Mouse (Mus musculus) thymus, adult 2 months (tissue): ENCODE data around the gene Gmcl1. TPM values are rescaled to one million over a fixed set of nuclear protein-coding genes. Genes with fewer than 3 reads are reported as not detected.

ENCODE experiments used
- DNase-seq: peaks from one replicate; pipeline ENCODE4 v3.0.0; 2021
- H3K27ac ChIP-seq: fragments of 200-500 bp; 2 replicates; pipeline ENCODE4 v1.5.1; 2012; ENCODE audit warnings: low read length, control low read depth; ENCODE audit not compliant: control insufficient read depth, insufficient read depth
- H3K27me3 ChIP-seq: fragments of 200-500 bp; 2 replicates; pipeline ENCODE4 v1.6.1; 2012; ENCODE audit warnings: mild to moderate bottlenecking, low read length, moderate library complexity, mixed read lengths; ENCODE audit not compliant: control insufficient read depth, insufficient read depth
- H3K36me3 ChIP-seq: fragments of 200-500 bp; 2 replicates; pipeline ENCODE4 v1.6.1; 2012; ENCODE audit warnings: mild to moderate bottlenecking, low read length, moderate library complexity; ENCODE audit not compliant: control insufficient read depth, insufficient read depth
- H3K4me1 ChIP-seq: fragments of 200-500 bp; replicated peaks from 2 replicates; pipeline ENCODE4 v1.6.1; 2012; ENCODE audit warnings: low read length; ENCODE audit not compliant: control insufficient read depth, insufficient read depth
- H3K4me3 ChIP-seq: fragments of 200-500 bp; 2 replicates; pipeline ENCODE4 v1.5.1; 2012; ENCODE audit warnings: mild to moderate bottlenecking, low read length, control low read depth, moderate library complexity; ENCODE audit not compliant: control insufficient read depth, insufficient read depth
- CTCF ChIP-seq: fragments of 200-500 bp; IDR thresholded peaks from 2 replicates; pipeline ENCODE4 v1.5.1; 2012; ENCODE audit warnings: mild to moderate bottlenecking, control low read depth, low read length, moderate library complexity, borderline replicate concordance; ENCODE audit not compliant: control insufficient read depth, poor library complexity, insufficient read depth; ENCODE audit errors: extremely low read depth
- POLR2A ChIP-seq: fragments of 200-500 bp; IDR thresholded peaks from 2 replicates; pipeline ENCODE4 v1.6.1; 2012; ENCODE audit warnings: mild to moderate bottlenecking, low read length, control low read depth, moderate library complexity; ENCODE audit not compliant: control insufficient read depth, poor library complexity, insufficient read depth; ENCODE audit errors: extremely low read depth
- WGBS: fragments of 180-500 bp; shearing (Covaris S2); methylation state at CpG from one replicate; pipeline ENCODE4 v1.1.7; 2018; 5-methylcytosine and 5-hydroxymethylcytosine counted together
- polyA plus RNA-seq: library from polyadenylated mRNA; depleted of rRNA; stranded (reverse); fragments of >200 nt; gene quantifications from 2 replicates; pipeline ENCODE4 v1.2.3, GENCODE M21; 2012

Gmcl1 gene
- polyA plus RNA-seq, 1 experiment = 17.3 TPM

GRCm38 (mm10) chr6:86708072-86708774, 25.0 kb downstream of the Gmcl1 start:
- 95% methylated on average over 4 of the region's 4 CpGs for WGBS
- DNase-seq = no peak
- no peaks in the 10 kb centered on the region for H3K4me1 ChIP-seq
- no peak overlapping the region for H3K4me3 ChIP-seq
- H3K27ac ChIP-seq = no peak overlapping the region
- peaks cover 27% of the 10 kb centered on the region for H3K36me3 ChIP-seq
- TF ChIP-seq CTCF (no peak), POLR2A (no peak)
- no peaks in the 10 kb centered on the region for H3K27me3 ChIP-seq

DNA sequence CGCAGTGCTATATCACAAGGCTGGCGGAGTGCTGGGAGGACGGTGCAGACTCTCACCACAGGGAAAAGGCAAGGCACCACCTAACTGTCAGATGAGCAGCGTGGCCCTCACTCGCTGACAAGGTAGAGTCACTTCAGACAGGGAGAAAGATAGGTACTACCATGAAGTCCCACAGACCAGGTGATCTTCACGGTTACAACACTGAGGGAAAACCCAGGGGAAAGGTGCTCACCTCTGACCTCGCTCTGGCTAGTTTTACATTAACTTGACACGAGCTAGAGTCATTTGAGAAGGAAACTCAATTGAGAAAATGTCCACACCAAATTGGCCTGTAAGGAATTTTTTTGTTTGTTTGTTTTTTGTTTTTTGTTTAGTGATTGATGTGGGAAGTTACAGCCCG, 30.6 kb downstream of the Gmcl1 start:
- Histone ChIP-seq H3K36me3 (peaks cover 60% of the 10 kb centered on the region), H3K27ac (no peak overlapping the region)
- TF ChIP-seq POLR2A = no peak
- TF ChIP-seq CTCF = no peak

DNA sequence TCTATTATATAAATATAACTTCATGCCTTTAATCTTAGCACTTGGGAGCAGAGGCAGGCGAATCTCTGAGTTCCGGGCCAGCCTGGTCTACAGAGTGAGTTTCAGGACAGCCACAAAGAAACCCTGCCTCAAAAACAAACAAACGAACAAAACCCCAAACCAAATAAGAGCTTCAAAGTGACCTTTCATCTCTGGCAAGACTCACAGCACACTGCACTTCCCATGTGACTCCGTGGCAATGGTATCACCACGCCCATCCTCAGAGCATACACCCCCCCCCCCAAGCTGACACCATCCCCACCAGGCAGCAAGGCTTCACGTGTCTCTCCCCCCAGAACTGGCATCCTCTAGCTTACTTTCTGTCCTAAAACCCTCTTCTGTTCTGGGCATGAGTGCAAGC, 35.3 kb downstream of the Gmcl1 start:
- no peak overlapping the region for H3K4me3 ChIP-seq
- TF ChIP-seq POLR2A (no peak), CTCF (no peak)
- H3K4me1 ChIP-seq = no peaks in the 10 kb centered on the region
- peaks cover 58% of the 10 kb centered on the region for H3K36me3 ChIP-seq
- 46% methylated on average over 6 of the region's 6 CpGs for WGBS
- no peak overlapping the region for H3K27ac ChIP-seq
- no peaks in the 10 kb centered on the region for H3K27me3 ChIP-seq
- DNase-seq = no peak

More for the DNA sequence above, 30.6 kb downstream of the Gmcl1 start:
- 95% methylated on average over 9 of the region's 9 CpGs for WGBS
- Histone ChIP-seq H3K4me1 (no peaks in the 10 kb centered on the region), H3K27me3 (no peaks in the 10 kb centered on the region), H3K4me3 (no peak overlapping the region)
- no peak for DNase-seq

- H3K4me3 ChIP-seq = no peak overlapping the region
- no peak overlapping the region for H3K27ac ChIP-seq
- WGBS = 93% methylated on average over 10 of the region's 10 CpGs
- no peak for DNase-seq
- H3K36me3 ChIP-seq = peaks cover 50% of the 10 kb centered on the region
- no peaks in the 10 kb centered on the region for H3K27me3 ChIP-seq
- TF ChIP-seq CTCF (no peak), POLR2A (no peak)
- no peaks in the 10 kb centered on the region for H3K4me1 ChIP-seq
Observed at GRCm38 (mm10) chr6:86696213-86696612, 37.0 kb downstream of the Gmcl1 start.

DNA sequence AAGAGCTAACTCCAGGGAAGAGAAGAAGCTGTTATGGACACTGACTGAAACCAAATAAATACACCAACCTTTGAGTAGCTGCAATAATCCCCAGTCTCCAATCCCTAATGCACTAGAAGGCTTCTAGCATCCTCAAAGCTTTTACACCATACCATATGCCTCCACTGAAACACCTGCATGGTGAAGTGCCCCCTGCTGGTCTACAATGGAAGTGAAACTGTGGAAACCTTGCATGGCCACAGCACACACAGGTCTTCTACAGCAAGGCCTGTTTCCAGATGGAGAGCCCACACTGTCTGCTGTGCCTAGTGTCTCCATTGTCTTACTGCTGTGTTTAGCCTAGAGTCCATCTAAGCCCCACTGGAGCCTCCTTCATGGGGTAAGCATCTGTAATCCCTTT, 38.7 kb downstream of the Gmcl1 start:
- Histone ChIP-seq H3K27ac (no peak overlapping the region), H3K27me3 (no peaks in the 10 kb centered on the region), H3K36me3 (peaks cover 47% of the 10 kb centered on the region), H3K4me3 (no peak overlapping the region), H3K4me1 (no peaks in the 10 kb centered on the region)
- peak; percentile 67 for DNase-seq
- TF ChIP-seq CTCF = peak; percentile 25; the same call in 1 of the 2 replicates
- TF ChIP-seq POLR2A = no peak

- Histone ChIP-seq H3K4me3 (no peak overlapping the region), H3K4me1 (0 out of 2 replicates have a peak, but pooled peaks cover 1% of the 10 kb centered on the region), H3K36me3 (peaks cover 17% of the 10 kb centered on the region), H3K27me3 (no peaks in the 10 kb centered on the region), H3K27ac (no peak overlapping the region)
- 95% methylated on average over 3 of the region's 3 CpGs for WGBS
- DNase-seq = no peak
- TF ChIP-seq POLR2A (no peak), CTCF (no peak)
Observed at GRCm38 (mm10) chr6:86689671-86690070, 43.5 kb downstream of the Gmcl1 start.
